Mouse (Mus musculus) spleen, adult 2 months (tissue): Measurements from ENCODE around the gene Miga1.

Experiments
- CTCF ChIP-seq: fragments of 200-500 bp; IDR thresholded peaks from 2 replicates; pipeline ENCODE4 v1.5.1; 2011; ENCODE audit warnings: mild to moderate bottlenecking, inconsistent platforms; ENCODE audit not compliant: insufficient read depth, insufficient read length, insufficient replicate concordance; ENCODE audit errors: extremely low read depth
- POLR2A ChIP-seq: fragments of 200-500 bp; IDR thresholded peaks from 2 replicates; pipeline ENCODE4 v1.6.1; 2011; ENCODE audit warnings: low read depth, low read length, inconsistent platforms

DNA sequence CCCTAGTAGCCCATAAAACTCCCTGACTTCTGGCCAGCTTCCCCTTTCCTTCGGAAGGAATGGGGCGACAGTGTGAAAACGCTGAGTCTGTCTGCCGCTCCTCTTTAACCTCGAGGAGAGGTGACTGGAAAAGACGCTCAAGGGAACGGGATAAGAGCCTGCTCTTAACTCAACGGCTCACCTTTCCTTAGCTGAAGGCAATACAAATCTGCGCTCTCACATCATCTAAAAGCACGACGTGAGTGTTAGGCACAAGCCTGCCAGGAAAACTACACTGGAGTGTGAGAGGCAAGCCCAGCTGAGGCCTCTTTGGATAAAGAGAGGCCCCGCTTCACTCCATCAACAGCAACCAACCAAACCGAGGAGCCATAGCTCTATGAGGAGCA lies 74.2 kb downstream of the Miga1 start, which contains the start of gene Nexn:
- TF ChIP-seq CTCF (no peak), POLR2A (no peak)
